Mouse (Mus musculus): ENCODE results near the gene Hdac7. TPM values are rescaled to one million over a fixed set of nuclear protein-coding genes. Genes with fewer than 3 reads are reported as not detected.

Hdac7 gene
- polyA plus RNA-seq, 1 experiment from 2014 or later, result 25.3 TPM

- Histone ChIP-seq H3K36me3 (replicated peaks) (no peaks in the 10 kb centered on the region), H3K27ac (no peak overlapping the region), H3K4me1 (peaks cover 28% of the 10 kb centered on the region), H3K9me3 (no peaks in the 10 kb centered on the region), H3K4me3 (no peak overlapping the region), H3K27me3 (ENCODE audit: poor library complexity, severe bottlenecking) (no peaks in the 10 kb centered on the region)
- WGBS, result 95% methylated on average over 24 of the region's 24 CpGs
- no peak for DNase-seq (ENCODE audit: extremely low spot score, low spot score)
Observed at GRCm38 (mm10) chr15:97746748-97747147, 97.6 kb downstream of the Hdac7 start.

GRCm38 (mm10) chr15:97746278-97746677 lies 98.0 kb downstream of the Hdac7 start:
- 95% methylated on average over 10 of the region's 10 CpGs for WGBS
- no peak overlapping the region for H3K27ac ChIP-seq
- peaks cover 30% of the 10 kb centered on the region for H3K4me1 ChIP-seq
- no peaks in the 10 kb centered on the region for H3K9me3 ChIP-seq
- DNase-seq (ENCODE audit: extremely low spot score, low spot score), result no peak
- no peak overlapping the region for H3K4me3 ChIP-seq
- no peaks in the 10 kb centered on the region for H3K36me3 ChIP-seq (replicated peaks)
- H3K27me3 ChIP-seq (ENCODE audit: poor library complexity, severe bottlenecking), result no peaks in the 10 kb centered on the region

DNA sequence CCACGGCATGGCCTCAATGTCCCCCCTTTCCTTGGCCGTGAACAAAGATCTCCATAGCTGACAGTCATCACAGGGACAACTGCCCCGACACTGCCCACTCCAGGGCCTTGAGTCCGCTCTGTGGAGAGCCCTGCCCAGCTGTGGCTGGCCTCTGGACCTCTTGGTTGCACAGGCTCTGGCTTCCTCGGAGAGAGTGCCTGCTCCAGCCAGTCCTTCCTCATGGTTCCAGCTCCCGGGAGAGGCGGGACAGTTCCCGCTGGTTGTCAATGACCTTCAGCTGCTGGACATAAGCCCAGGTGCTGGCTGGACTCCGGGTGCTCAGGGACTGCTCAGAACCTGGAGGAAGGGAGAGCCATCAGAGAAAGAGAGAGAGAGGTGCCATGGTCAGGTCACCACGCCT lies 99.0 kb downstream of the Hdac7 start:
- Histone ChIP-seq H3K4me3 (no peak overlapping the region), H3K27me3 (ENCODE audit: poor library complexity, severe bottlenecking) (no peaks in the 10 kb centered on the region), H3K4me1 (peaks cover 25% of the 10 kb centered on the region), H3K9me3 (no peaks in the 10 kb centered on the region), H3K36me3 (replicated peaks) (no peaks in the 10 kb centered on the region), H3K27ac (peak overlapping the region; percentile 40; the same call in 1 of the 2 replicates)
- 82% methylated on average over 10 of the region's 10 CpGs for WGBS
- no peak for DNase-seq (ENCODE audit: extremely low spot score, low spot score)

DNA sequence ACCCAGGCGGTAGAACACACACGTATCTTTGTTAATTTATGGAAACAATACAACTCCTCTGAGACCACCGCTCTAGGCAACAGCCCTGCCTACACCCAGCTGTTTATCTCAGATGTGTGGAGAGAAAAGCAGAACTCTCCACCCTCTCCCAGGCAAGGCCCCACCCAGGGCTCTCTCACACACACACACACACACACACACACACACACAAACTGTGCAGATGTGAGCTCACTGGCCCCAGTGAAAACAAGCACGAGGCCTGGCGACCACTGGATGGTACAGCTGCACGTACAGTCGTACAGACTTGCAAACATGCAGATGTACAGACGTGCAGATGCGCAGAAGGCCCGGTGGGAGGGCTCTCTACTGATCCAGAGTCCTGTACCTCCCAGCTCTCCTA lies 99.4 kb downstream of the Hdac7 start:
- H3K4me3 ChIP-seq, result no peak overlapping the region
- H3K27me3 ChIP-seq (ENCODE audit: poor library complexity, severe bottlenecking), result no peaks in the 10 kb centered on the region
- WGBS, result 87% methylated on average over 10 of the region's 10 CpGs
- H3K36me3 ChIP-seq (replicated peaks), result no peaks in the 10 kb centered on the region
- H3K4me1 ChIP-seq, result peaks cover 21% of the 10 kb centered on the region
- DNase-seq (ENCODE audit: extremely low spot score, low spot score), result no peak
- 0 out of 2 replicates have a peak overlapping the region, but pooled peaks have one; percentile 40 for H3K27ac ChIP-seq
- no peaks in the 10 kb centered on the region for H3K9me3 ChIP-seq

DNA sequence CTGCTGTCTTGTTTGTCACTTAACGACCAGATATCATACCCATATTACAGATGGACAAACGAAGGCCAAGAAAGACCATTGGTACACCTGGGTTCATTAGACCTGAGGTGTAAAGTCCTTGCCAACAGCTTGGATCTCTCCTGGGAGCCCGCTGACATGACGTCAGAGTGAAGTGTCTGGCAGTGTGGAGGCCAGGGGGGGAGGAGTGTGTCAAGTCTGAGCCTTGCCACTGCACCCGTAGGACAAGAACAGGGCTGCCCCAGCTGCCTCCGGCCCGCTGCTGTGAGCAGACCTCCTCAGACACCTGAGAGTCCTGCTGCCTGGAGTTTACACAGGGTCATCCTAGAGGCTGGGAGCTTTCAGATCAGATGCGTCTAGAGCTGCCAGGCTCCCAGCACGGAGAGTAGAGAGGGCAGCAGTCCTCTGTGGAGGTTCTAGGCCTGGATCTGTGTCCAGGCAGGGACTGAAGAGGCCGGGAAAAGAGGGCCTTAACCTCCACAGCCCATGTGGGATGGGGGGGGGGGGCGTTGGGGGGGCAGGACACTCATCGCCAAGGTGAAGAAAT lies 100.3 kb downstream of the Hdac7 start:
- Histone ChIP-seq H3K36me3 (replicated peaks) (no peaks in the 10 kb centered on the region), H3K4me3 (no peak overlapping the region), H3K27me3 (ENCODE audit: poor library complexity, severe bottlenecking) (no peaks in the 10 kb centered on the region), H3K27ac (0 out of 2 replicates have a peak overlapping the region, but pooled peaks have one; percentile 3), H3K4me1 (peaks cover 21% of the 10 kb centered on the region), H3K9me3 (no peaks in the 10 kb centered on the region)
- no peak for DNase-seq (ENCODE audit: extremely low spot score, low spot score)
- WGBS, result 80% methylated on average over 12 of the region's 12 CpGs

DNA sequence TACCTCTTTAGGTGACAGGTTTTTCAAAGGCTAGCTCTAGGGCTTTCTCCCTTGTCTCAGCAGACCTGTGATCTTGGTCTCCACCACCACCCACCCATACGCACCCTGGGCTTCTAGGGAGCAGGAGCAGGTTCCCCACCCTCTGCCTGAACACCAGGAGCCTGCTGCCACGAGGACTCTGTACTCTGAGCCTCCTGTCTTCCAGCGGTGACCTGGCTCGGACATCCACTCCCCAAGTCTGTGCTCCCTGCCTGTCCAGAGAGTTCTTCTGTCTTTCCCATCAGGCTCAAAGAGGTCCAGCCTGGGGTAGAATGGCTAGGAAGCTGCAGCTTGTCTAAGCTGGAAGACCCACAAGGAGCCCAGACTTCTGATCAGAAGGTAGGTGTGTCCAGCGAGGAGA lies 101.1 kb downstream of the Hdac7 start:
- Histone ChIP-seq H3K36me3 (replicated peaks) (no peaks in the 10 kb centered on the region), H3K27ac (no peak overlapping the region), H3K4me3 (no peak overlapping the region), H3K27me3 (ENCODE audit: poor library complexity, severe bottlenecking) (no peaks in the 10 kb centered on the region), H3K9me3 (no peaks in the 10 kb centered on the region), H3K4me1 (peaks cover 17% of the 10 kb centered on the region)
- WGBS, result 84% methylated on average over 5 of the region's 5 CpGs
- DNase-seq (ENCODE audit: extremely low spot score, low spot score), result no peak

Other genes with a start within 250 kb of the Hdac7 start
- gene Rpap3, start 138.7 kb downstream of the Hdac7 start, polyA plus RNA-seq (2016; fragmentation: Nextera tagmentation; extraction: Ambion mirVana), result 40.7 and 41.9 TPM in 2 replicates
- 0.11 and 0.12 TPM in 2 replicates for gene Endou, start 113.2 kb downstream of the Hdac7 start, polyA plus RNA-seq (2016; fragmentation: Nextera tagmentation; extraction: Ambion mirVana)
- gene Rapgef3, start 76.5 kb downstream of the Hdac7 start, polyA plus RNA-seq (2016; fragmentation: Nextera tagmentation; extraction: Ambion mirVana), result 5.4 and 6.3 TPM in 2 replicates
- gene Slc48a1, start 66.0 kb downstream of the Hdac7 start, polyA plus RNA-seq (2016; fragmentation: Nextera tagmentation; extraction: Ambion mirVana), result 28.7 and 32.2 TPM in 2 replicates
- gene Vdr, start 66.1 kb upstream of the Hdac7 start, polyA plus RNA-seq (2016; fragmentation: Nextera tagmentation; extraction: Ambion mirVana), result 0.49 and 0.67 TPM in 2 replicates
- 39.2 and 43.2 TPM in 2 replicates for gene Tmem106c, start 119.7 kb upstream of the Hdac7 start, polyA plus RNA-seq (2016; fragmentation: Nextera tagmentation; extraction: Ambion mirVana)
- 183 and 190 TPM in 2 replicates for gene Col2a1, start 160.2 kb upstream of the Hdac7 start, polyA plus RNA-seq (2016; fragmentation: Nextera tagmentation; extraction: Ambion mirVana)
- gene Pfkm, start 248.1 kb upstream of the Hdac7 start, polyA plus RNA-seq (2016; fragmentation: Nextera tagmentation; extraction: Ambion mirVana), result 37.8 and 38.2 TPM in 2 replicates
- gene Senp1, start 249.2 kb upstream of the Hdac7 start, polyA plus RNA-seq (2016; fragmentation: Nextera tagmentation; extraction: Ambion mirVana), result 48.9 and 49.4 TPM in 2 replicates